Mouse (Mus musculus): Measurements from ENCODE around the gene Cd247. TPM values are rescaled to one million over a fixed set of nuclear protein-coding genes. Genes with fewer than 3 reads are reported as not detected.

Gene Cd247
- total RNA-seq, 2 experiments from 2014 or later: not detected

- no peak for DNase-seq (ENCODE audit: extremely low spot score in 1 of 2, low spot score in 1 of 2)
Measured at GRCm38 (mm10) chr1:165818145-165818860, 29.8 kb downstream of the Cd247 start.

- DNase-seq (ENCODE audit: extremely low spot score in 1 of 2, low spot score in 1 of 2): no peak
Measured at GRCm38 (mm10) chr1:165819147-165819546, 30.7 kb downstream of the Cd247 start.

- DNase-seq (ENCODE audit: extremely low spot score in 1 of 2, low spot score in 1 of 2): no peak
Measured at GRCm38 (mm10) chr1:165822031-165822430, 33.5 kb downstream of the Cd247 start.

GRCm38 (mm10) chr1:165828173-165828572 lies 39.7 kb downstream of the Cd247 start:
- no peak for DNase-seq (ENCODE audit: extremely low spot score in 1 of 2, low spot score in 1 of 2)

- DNase-seq (ENCODE audit: extremely low spot score in 1 of 2, low spot score in 1 of 2): no peak
Measured at GRCm38 (mm10) chr1:165828615-165829014, 40.1 kb downstream of the Cd247 start.

GRCm38 (mm10) chr1:165829890-165830289 lies 41.4 kb downstream of the Cd247 start:
- DNase-seq (ENCODE audit: extremely low spot score in 1 of 2, low spot score in 1 of 2): no peak

GRCm38 (mm10) chr1:165833244-165833643 lies 44.8 kb downstream of the Cd247 start:
- DNase-seq (ENCODE audit: extremely low spot score in 1 of 2, low spot score in 1 of 2): no peak

GRCm38 (mm10) chr1:165833910-165834632 lies 45.6 kb downstream of the Cd247 start:
- DNase-seq (ENCODE audit: extremely low spot score in 1 of 2, low spot score in 1 of 2): no peak

GRCm38 (mm10) chr1:165834633-165834975 lies 46.1 kb downstream of the Cd247 start:
- DNase-seq (ENCODE audit: extremely low spot score in 1 of 2, low spot score in 1 of 2): no peak

- no peak for DNase-seq (ENCODE audit: extremely low spot score in 1 of 2, low spot score in 1 of 2)
Measured at GRCm38 (mm10) chr1:165836461-165836860, 48.0 kb downstream of the Cd247 start.

GRCm38 (mm10) chr1:165837546-165837945 lies 49.1 kb downstream of the Cd247 start:
- no peak for DNase-seq (ENCODE audit: extremely low spot score in 1 of 2, low spot score in 1 of 2)

- DNase-seq (ENCODE audit: extremely low spot score in 1 of 2, low spot score in 1 of 2): no peak
Measured at GRCm38 (mm10) chr1:165839201-165839600, 50.7 kb downstream of the Cd247 start.

GRCm38 (mm10) chr1:165840548-165841230 lies 52.2 kb downstream of the Cd247 start:
- no peak for DNase-seq (ENCODE audit: extremely low spot score in 1 of 2, low spot score in 1 of 2)

GRCm38 (mm10) chr1:165842170-165842569 lies 53.7 kb downstream of the Cd247 start:
- no peak for DNase-seq (ENCODE audit: extremely low spot score in 1 of 2, low spot score in 1 of 2)

- no peak for DNase-seq (ENCODE audit: extremely low spot score in 1 of 2, low spot score in 1 of 2)
Measured at GRCm38 (mm10) chr1:165843586-165843985, 55.1 kb downstream of the Cd247 start.

GRCm38 (mm10) chr1:165844466-165844951 lies 56.0 kb downstream of the Cd247 start:
- DNase-seq (ENCODE audit: extremely low spot score in 1 of 2, low spot score in 1 of 2): no peak

GRCm38 (mm10) chr1:165844956-165845355 lies 56.5 kb downstream of the Cd247 start:
- no peak for DNase-seq (ENCODE audit: extremely low spot score in 1 of 2, low spot score in 1 of 2)

GRCm38 (mm10) chr1:165845366-165845765 lies 56.9 kb downstream of the Cd247 start:
- DNase-seq (ENCODE audit: extremely low spot score in 1 of 2, low spot score in 1 of 2): no peak

- DNase-seq (ENCODE audit: extremely low spot score in 1 of 2, low spot score in 1 of 2): no peak
Measured at GRCm38 (mm10) chr1:165848417-165848816, 59.9 kb downstream of the Cd247 start.

- no peak for DNase-seq (ENCODE audit: extremely low spot score in 1 of 2, low spot score in 1 of 2)
Measured at GRCm38 (mm10) chr1:165848881-165849280, 60.4 kb downstream of the Cd247 start.

Measured in layer of hippocampus, postnatal 25 days (tissue).